Mouse (Mus musculus): ENCODE data around the gene Taldo1.
"Not testable (repeated sequence)": the region's sequence is repeated elsewhere in the genome, so short reads cannot be mapped to it uniquely, and the experiment has no call there.

Taldo1 gene

DNA sequence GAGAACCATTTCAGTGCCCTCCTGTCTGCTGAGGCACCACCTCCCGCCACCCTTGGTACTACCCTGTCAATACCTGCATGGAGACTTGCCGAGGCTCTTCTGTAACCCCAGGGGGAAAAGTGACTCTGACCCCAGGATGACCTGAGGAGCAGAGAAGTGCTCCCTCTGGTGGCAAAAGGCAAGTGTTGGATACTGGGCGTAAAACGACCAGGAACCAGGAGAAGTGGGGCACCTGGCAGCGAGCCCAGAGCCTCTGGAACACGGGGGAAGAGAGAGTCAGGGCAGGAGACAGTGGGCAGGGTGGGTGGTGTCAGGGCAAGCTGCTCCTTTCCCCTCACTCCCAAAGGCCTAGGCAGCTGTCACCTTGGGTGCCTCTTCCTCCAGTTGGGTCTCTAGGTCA is 48.6 kb downstream of the Taldo1 start:
- DNase-seq, result peak; percentile 83

DNA sequence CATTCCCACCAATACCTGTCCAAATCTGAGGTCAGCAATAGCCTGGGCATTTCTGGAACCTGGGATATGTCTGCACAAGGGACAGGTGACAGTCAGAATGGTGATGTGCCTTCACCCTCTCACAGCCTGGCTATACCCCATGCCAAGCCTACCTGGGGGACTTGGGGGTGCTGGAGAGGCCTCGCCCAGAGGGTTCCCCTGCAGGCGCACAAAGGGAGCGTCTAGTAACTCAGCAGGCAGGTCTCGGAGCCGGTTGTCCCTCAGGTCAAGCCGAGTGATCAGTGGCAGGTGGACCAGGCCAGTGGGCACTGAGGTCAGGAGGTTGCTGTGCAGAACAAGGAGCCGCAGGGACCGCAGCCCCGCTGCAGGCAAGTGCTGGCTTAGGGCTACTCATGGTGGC is 49.5 kb downstream of the Taldo1 start:
- DNase-seq, result no peak

DNA sequence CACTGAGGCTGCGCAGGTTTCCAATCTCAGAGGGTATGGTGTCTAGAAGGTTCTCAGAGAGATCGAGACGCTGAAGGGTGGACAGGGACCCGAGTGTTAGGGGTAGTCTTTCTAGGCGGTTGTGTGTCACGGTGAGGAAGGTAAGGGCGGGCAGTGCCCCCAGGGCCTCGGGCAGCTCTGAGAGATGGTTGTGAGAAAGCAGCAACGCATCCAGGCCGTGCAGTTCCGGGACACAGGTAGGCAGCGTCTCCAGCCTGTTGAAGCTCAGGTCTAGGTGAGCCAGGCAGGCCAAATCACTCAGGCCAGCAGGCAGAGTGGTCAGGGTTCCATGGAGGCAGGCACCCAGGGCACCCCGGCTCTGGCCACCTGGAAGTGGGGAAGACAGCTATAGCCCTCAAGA is 50.2 kb downstream of the Taldo1 start:
- no peak for DNase-seq

- no peak for DNase-seq
Observed at GRCm38 (mm10) chr7:141443081-141443821, 51.3 kb downstream of the Taldo1 start.

- peak; percentile 82 for DNase-seq
Observed at GRCm38 (mm10) chr7:141443828-141444237, 51.8 kb downstream of the Taldo1 start, which contains the start of gene Pidd1. Pidd1 (minus strand) TSS chr7:141444025.

DNA sequence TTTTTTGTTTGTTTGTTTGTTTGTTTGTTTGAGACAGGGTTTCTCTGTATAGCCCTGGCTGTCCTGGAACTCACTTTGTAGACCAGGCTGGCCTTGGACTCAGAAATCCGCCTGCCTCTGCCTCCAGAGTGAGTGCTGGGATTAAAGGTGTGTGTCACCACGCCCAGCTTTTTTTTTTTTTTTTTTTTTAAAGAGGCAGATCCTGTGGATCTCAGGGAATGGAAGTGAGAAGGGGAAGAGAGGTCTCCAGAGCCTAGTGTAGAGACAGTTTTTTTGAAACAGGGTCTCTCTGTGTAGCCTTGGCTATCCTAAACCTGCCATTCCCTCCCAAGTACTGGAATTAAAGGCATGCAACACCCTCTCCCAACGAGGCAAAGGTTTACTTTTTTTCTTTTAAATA is 54.4 kb downstream of the Taldo1 start:
- not testable (repeated sequence) for DNase-seq

GRCm38 (mm10) chr7:141447110-141447991 is 55.4 kb downstream of the Taldo1 start, which contains the start of gene Rplp2:
Rplp2 (plus strand) TSS chr7:141447370.
- DNase-seq, result peak; percentile 96

DNA sequence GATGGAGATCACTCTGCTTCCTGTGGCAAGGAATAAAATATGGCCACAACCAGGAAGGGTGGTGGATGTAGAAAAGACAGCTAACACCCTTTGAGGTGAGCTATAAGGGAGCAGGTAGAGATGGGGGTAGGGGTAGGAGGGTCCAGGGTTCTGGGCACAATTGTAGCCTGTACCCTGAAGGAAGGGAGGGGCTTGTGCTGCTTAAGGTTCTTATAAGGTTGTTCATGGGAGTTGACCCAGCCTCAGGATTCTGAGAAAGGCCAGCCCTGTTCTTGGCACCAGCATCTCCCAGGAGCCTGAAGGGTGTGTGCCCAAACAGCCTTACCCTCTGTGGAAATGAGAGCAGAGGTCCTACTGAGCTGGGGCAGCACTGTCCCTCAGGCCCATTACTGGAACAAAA is 59.9 kb downstream of the Taldo1 start:
- no peak for DNase-seq
